Mouse (Mus musculus) right cerebral cortex, adult 18-20 months (tissue): ENCODE data around the gene Rbm6.

Experiments
- DNase-seq: peaks from one replicate; pipeline ENCODE4 v3.0.0; 2022; ENCODE audit warnings: mixed read lengths

The Rbm6 gene

GRCm38 (mm10) chr9:107873137-107873536, at the start of gene Rbm6:
Gene Rbm6, minus strand, starts transcription at chr9:107873237.
- DNase-seq: no peak

GRCm38 (mm10) chr9:107919441-107919840, 46.4 kb upstream of the Rbm6 start:
- no peak for DNase-seq

- DNase-seq: no peak
These were observed 45.8 kb upstream of the Rbm6 start for GRCm38 (mm10) chr9:107918884-107919283.

- peak; percentile 44 for DNase-seq
These were observed 45.0 kb upstream of the Rbm6 start for GRCm38 (mm10) chr9:107917895-107918608.

GRCm38 (mm10) chr9:107914764-107915420, 41.9 kb upstream of the Rbm6 start:
- DNase-seq: no peak

- DNase-seq: no peak
These were observed 37.2 kb upstream of the Rbm6 start for GRCm38 (mm10) chr9:107910025-107910769.

- no peak for DNase-seq
These were observed 35.5 kb upstream of the Rbm6 start for GRCm38 (mm10) chr9:107908410-107909158.

GRCm38 (mm10) chr9:107907801-107908120, 34.7 kb upstream of the Rbm6 start:
- no peak for DNase-seq

- no peak for DNase-seq
These were observed 34.1 kb upstream of the Rbm6 start for GRCm38 (mm10) chr9:107906967-107907800.

GRCm38 (mm10) chr9:107906252-107906966, 33.4 kb upstream of the Rbm6 start, which contains the start of gene Mst1r:
Gene Mst1r, plus strand, starts transcription at chr9:107906873.
- no peak for DNase-seq

GRCm38 (mm10) chr9:107904726-107905125, 31.7 kb upstream of the Rbm6 start:
- DNase-seq: peak; percentile 84

GRCm38 (mm10) chr9:107901627-107901914, 28.5 kb upstream of the Rbm6 start:
- DNase-seq: no peak

GRCm38 (mm10) chr9:107900840-107901626, 28.0 kb upstream of the Rbm6 start:
- peak; percentile 86 for DNase-seq

GRCm38 (mm10) chr9:107899855-107900254, 26.8 kb upstream of the Rbm6 start:
- no peak for DNase-seq

- DNase-seq: no peak
These were observed 25.5 kb upstream of the Rbm6 start for GRCm38 (mm10) chr9:107898563-107898962.

- no peak for DNase-seq
These were observed 18.0 kb upstream of the Rbm6 start for GRCm38 (mm10) chr9:107891023-107891422.

GRCm38 (mm10) chr9:107890260-107890659, 17.2 kb upstream of the Rbm6 start:
- DNase-seq: no peak

GRCm38 (mm10) chr9:107888267-107888850, 15.3 kb upstream of the Rbm6 start:
- no peak for DNase-seq

- peak; percentile 92 for DNase-seq
These were observed 14.8 kb upstream of the Rbm6 start, which contains the start of gene Mon1a for GRCm38 (mm10) chr9:107887804-107888266. Gene Mon1a, plus strand, starts transcription at chr9:107888151.

- no peak for DNase-seq
These were observed 7.4 kb upstream of the Rbm6 start for GRCm38 (mm10) chr9:107880411-107880810.
